Mouse (Mus musculus) heart, embryonic 10.5 days (tissue): ENCODE data around the gene Cd248. TPM values are rescaled to one million over a fixed set of nuclear protein-coding genes. Genes with fewer than 3 reads are reported as not detected.
"Not testable (repeated sequence)": the region's sequence is repeated elsewhere in the genome, so short reads cannot be mapped to it uniquely, and the experiment has no call there.

ENCODE experiments used
- DNase-seq: peaks from one replicate; pipeline ENCODE4 v3.0.0-alpha.2; 2017; ENCODE audit warnings: low spot score
- H3K27ac ChIP-seq: fragments of 300-500 bp; sonication (generic); 2 replicates; pipeline ENCODE4 v1.5.1; 2016; ENCODE audit warnings: mild to moderate bottlenecking
- H3K27me3 ChIP-seq: fragments of 300-500 bp; sonication (generic); 2 replicates; pipeline ENCODE4 v1.6.1; 2016; ENCODE audit warnings: mild to moderate bottlenecking; ENCODE audit not compliant: poor library complexity, insufficient read depth, severe bottlenecking
- H3K36me3 ChIP-seq: fragments of 300-500 bp; sonication (generic); 2 replicates; pipeline ENCODE4 v1.6.1; 2016; ENCODE audit warnings: mild to moderate bottlenecking, moderate library complexity
- H3K4me1 ChIP-seq: fragments of 300-500 bp; sonication (generic); 2 replicates; pipeline ENCODE4 v1.6.1; 2016; ENCODE audit warnings: mild to moderate bottlenecking
- H3K4me3 ChIP-seq: fragments of 300-500 bp; sonication (generic); 2 replicates; pipeline ENCODE4 v1.5.1; 2016; ENCODE audit warnings: mild to moderate bottlenecking, moderate library complexity
- H3K9me3 ChIP-seq: fragments of 300-500 bp; sonication (generic); 2 replicates; pipeline ENCODE4 v1.6.1; 2016; ENCODE audit warnings: mild to moderate bottlenecking, moderate library complexity
- WGBS: fragments of 180-500 bp; shearing (Covaris S2); methylation state at CpG from one replicate; pipeline ENCODE4 v1.1.7; 2016; 5-methylcytosine and 5-hydroxymethylcytosine counted together
- polyA plus RNA-seq: library from polyadenylated mRNA; unstranded; fragments of >200 nt; fragmentation: Nextera tagmentation; extraction: Ambion mirVana; gene quantifications from 2 replicates; pipeline ENCODE4 v1.2.1, GENCODE M21; 2016

Gene Cd248
- polyA plus RNA-seq, 1 experiment from 2014 or later: 43.4 TPM

DNA sequence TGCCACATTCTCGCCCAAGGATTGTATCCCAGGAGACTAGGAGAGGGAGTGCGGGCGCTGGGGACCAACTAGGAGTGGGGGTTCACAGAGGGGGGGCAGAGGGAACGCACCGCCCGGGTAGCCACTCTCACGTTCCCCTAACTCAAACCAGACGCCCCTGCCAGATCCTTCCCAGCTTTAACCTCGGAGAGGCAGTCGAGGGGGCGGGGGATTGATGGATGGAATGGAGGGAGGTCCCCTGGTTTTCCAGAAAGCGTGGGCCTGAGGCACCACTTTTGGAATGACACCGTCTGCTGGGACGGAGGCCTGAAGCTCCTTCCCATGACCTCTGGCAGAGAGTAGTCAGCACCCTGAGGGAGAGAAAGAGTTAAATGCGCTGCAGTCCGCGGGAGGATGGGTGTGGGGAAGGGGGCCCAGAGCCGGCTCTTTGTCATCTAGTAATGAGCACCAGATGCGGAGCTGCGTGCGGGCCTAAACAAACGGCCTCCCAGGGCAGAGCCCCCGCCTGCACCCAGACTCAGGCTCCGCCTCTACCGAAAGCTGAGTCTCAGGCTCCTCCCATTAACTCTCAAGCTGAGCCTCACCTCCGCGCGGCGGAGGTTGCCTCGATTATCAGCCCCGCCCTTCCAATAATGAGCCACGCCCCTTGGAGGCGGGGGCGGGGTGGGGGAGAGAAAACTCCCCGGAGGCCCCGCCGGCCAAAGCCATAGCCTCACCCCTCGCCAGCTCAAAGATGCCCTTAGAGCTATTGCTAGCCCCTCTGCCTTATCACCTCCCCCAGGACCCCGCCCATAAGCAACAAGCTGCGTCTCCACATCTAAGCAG, 3.9 kb downstream of the Cd248 start:
- DNase-seq: peak; percentile 94
- peaks cover 51% of the 10 kb centered on the region for H3K27me3 ChIP-seq
- WGBS: 2% methylated on average over 40 of the region's 40 CpGs
- H3K27ac ChIP-seq: peak overlapping the region; percentile 86
- H3K36me3 ChIP-seq: no peaks in the 10 kb centered on the region
- no peaks in the 10 kb centered on the region for H3K9me3 ChIP-seq
- peaks cover 59% of the 10 kb centered on the region for H3K4me1 ChIP-seq
- H3K4me3 ChIP-seq: peak overlapping the region; percentile 72

DNA sequence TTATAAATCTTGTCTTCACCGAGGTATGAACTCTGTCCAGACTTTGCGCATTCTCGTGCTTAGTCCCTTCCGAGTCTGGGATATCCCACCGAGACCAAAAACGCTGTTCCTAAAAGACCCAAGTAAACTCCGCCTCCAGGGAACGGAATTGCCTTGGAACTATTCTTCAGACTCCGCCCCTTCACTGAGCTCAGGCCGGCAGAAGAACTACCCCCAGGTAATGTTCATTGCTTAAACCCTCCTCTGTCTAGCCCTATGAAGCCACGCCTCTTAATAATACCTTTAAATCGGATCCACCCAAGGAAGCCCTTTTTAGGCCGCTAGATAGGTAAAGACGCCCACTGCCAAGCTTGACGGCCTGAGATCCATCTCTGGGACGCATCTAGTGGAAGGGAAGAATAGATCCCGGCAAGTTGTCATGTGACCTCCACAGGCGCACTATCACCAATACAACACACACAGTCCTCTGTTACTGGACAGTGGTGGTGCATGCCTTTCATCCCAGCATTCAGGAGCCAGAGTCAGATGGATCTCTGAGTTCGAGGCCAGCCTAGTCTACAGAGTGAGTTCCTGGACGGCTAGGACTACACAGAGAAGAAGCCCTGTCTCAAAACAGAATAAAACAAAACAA, 4.6 kb downstream of the Cd248 start:
- Histone ChIP-seq H3K4me1 (peaks cover 51% of the 10 kb centered on the region), H3K27me3 (peaks cover 46% of the 10 kb centered on the region), H3K9me3 (no peaks in the 10 kb centered on the region), H3K4me3 (peak overlapping the region; percentile 72), H3K36me3 (no peaks in the 10 kb centered on the region), H3K27ac (peak overlapping the region; percentile 86)
- 4% methylated on average over 20 of the region's 20 CpGs for WGBS
- no peak for DNase-seq

DNA sequence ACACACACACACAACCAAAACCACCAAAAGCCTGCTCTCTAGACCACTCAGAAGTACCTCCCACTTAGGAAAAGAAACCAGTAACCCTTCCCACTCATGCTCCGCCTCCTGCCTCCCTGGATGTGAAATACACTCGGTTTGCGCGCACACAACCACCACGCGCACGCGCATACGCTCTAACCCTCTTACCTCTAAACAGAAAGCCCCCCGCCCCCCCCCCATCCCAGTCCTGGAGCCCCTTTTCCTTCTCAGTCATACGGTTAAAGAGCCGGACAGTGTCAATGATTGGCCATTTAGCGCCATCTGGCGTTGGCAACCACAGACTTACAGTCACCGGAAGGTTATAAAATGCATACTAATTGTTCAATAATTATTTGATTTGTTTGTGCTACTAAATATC, 5.2 kb downstream of the Cd248 start:
- no peaks in the 10 kb centered on the region for H3K36me3 ChIP-seq
- WGBS: 2% methylated on average over 15 of the region's 15 CpGs
- peaks cover 46% of the 10 kb centered on the region for H3K4me1 ChIP-seq
- DNase-seq: no peak
- H3K27ac ChIP-seq: 0 out of 2 replicates have a peak overlapping the region, but pooled peaks have one; percentile 86
- H3K9me3 ChIP-seq: no peaks in the 10 kb centered on the region
- peaks cover 43% of the 10 kb centered on the region for H3K27me3 ChIP-seq
- H3K4me3 ChIP-seq: peak overlapping the region; percentile 72

DNA sequence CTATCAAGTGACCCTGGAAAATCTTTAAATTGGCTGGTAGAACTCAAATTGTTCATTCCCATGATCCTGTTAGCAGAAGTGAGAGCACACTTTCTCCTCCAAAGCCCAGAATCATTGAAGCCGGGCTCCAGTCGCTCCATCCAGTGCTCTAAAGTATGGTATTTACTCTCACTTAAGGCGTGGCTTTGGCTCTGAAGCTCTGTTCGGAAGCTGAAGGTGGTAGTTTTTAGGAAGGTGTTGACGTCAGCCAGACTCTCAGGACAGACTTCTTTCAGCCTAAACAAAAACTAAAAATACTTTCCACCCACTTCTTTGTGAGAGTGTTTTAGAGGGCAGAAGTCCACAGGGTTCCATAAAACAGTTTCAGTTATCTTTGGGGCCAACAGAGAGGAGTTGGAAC, 5.6 kb downstream of the Cd248 start:
- Histone ChIP-seq H3K27ac (no peak overlapping the region), H3K36me3 (no peaks in the 10 kb centered on the region), H3K4me1 (peaks cover 41% of the 10 kb centered on the region), H3K9me3 (no peaks in the 10 kb centered on the region), H3K4me3 (no peak overlapping the region), H3K27me3 (peaks cover 41% of the 10 kb centered on the region)
- WGBS: 36% methylated on average over 5 of the region's 5 CpGs
- DNase-seq: no peak

DNA sequence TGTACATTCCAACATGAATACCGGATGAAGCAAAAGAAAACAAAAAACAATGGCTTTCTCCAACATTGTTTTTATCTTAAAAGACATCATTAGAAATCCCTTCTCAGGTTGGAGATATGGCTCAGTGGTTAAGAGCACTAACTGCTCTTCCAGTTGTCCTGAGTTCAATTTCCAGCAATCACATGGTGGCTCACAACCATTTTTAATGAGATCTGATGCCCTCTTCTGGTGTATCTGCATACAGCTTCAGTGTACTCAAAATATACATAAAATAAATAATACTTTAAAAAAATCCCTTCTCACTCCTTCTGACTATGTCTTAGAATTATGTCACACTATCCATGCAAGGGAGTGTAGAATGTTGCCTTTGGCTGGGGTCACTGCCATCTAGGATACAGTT, 11.4 kb downstream of the Cd248 start:
- H3K27ac ChIP-seq: no peak overlapping the region
- H3K4me1 ChIP-seq: no peaks in the 10 kb centered on the region
- H3K9me3 ChIP-seq: no peaks in the 10 kb centered on the region
- no peak for DNase-seq
- WGBS: 92% methylated on average over 1 of the region's 1 CpGs
- no peak overlapping the region for H3K4me3 ChIP-seq
- no peaks in the 10 kb centered on the region for H3K36me3 ChIP-seq
- H3K27me3 ChIP-seq: peaks cover 49% of the 10 kb centered on the region

- WGBS: 62% methylated on average over 18 of the region's 18 CpGs
These were observed 14.1 kb downstream of the Cd248 start for GRCm38 (mm10) chr19:5082005-5082404.

DNA sequence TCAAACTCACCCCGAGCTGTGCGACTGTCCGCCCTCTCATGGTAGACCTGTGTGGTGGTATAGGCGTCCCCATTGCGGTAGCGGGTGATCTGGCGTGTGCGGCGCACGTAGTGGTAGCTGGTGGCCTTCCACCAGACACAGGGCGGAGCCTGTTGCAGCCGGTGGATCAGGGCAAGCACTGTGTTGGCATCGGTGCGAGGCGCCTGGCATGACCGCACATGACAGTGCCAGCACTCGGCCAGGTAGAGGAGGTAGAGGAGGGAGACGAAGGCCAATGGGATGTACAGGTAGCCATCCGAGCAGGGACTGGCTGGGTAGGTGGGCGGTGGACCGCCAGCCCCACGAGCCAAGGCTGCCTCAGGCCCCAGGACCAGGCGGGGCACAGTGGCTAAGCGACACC, 14.7 kb downstream of the Cd248 start:
- Histone ChIP-seq H3K27ac (0 out of 2 replicates have a peak overlapping the region, but pooled peaks have one; percentile 23), H3K4me1 (peaks cover 18% of the 10 kb centered on the region), H3K27me3 (peaks cover 72% of the 10 kb centered on the region), H3K36me3 (no peaks in the 10 kb centered on the region), H3K4me3 (no peak overlapping the region), H3K9me3 (no peaks in the 10 kb centered on the region)
- WGBS: 52% methylated on average over 24 of the region's 24 CpGs
- DNase-seq: no peak

More at GRCm38 (mm10) chr19:5082005-5082404, 14.1 kb downstream of the Cd248 start:
- no peak overlapping the region for H3K27ac ChIP-seq
- no peaks in the 10 kb centered on the region for H3K36me3 ChIP-seq
- peaks cover 12% of the 10 kb centered on the region for H3K4me1 ChIP-seq
- H3K4me3 ChIP-seq: no peak overlapping the region
- H3K9me3 ChIP-seq: no peaks in the 10 kb centered on the region
- DNase-seq: no peak
- H3K27me3 ChIP-seq: peaks cover 72% of the 10 kb centered on the region

DNA sequence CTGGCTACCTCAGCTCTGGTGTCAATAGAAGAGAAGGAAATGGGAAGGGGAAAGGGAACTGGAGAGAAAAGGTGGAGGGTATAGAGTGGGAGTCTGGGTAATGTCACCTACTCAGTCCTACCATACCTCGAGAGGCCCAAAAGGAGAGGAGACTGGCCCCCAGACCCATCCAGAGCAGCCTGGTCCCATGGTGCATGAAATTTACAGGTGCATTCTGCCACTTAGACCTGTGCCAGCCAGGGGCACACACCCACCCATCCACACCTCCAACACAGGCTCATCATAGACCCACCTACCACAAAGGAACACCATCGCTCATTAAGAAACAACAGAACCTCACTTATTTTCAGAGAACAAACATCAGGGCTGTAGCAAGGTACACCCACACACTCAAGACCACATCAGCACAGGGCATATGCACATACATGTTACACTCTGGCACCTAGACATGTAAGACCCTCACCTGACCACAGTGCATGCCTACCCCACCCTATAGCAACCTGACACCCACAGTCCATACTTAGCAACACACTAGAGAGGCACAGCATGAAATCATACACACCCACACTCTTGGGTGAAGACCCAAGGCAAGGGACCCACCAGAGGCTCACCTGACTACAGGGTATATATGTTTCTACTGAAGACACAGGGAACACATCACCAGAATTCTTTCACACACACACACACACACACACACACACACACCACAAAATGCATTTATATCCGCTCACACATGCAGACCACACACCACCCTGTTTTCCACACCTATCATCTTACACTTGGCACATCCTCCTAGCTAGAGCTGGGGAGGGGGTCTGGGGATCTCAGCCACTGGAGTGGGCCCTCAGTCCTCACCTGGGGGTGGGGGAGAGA, 16.3 kb downstream of the Cd248 start:
- Histone ChIP-seq H3K27me3 (peaks cover 69% of the 10 kb centered on the region), H3K9me3 (no peaks in the 10 kb centered on the region), H3K27ac (0 out of 2 replicates have a peak overlapping the region, but pooled peaks have one; percentile 48), H3K4me3 (peak overlapping the region; percentile 69), H3K4me1 (peaks cover 27% of the 10 kb centered on the region), H3K36me3 (no peaks in the 10 kb centered on the region)
- WGBS: 61% methylated on average over 3 of the region's 3 CpGs
- no peak for DNase-seq

DNA sequence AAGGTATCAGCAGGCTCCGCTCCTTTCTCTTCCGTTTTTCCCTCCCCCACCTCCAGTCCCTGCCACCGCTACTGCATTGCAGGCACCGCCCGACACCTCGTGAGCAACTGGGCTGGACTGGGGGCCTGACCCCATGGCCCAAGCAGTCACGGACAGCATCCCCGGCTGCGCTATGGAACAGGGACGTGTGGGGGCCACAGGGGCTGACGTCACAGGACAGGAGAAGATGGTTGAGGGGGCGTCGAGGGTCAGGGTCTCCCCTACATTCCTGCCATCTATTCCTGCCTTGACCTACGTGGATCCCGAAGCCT, 16.9 kb downstream of the Cd248 start:
- peak overlapping the region; percentile 69 for H3K4me3 ChIP-seq
- DNase-seq: no peak
- no peaks in the 10 kb centered on the region for H3K9me3 ChIP-seq
- peak overlapping the region; percentile 48; the same call in 1 of the 2 replicates for H3K27ac ChIP-seq
- peaks cover 67% of the 10 kb centered on the region for H3K27me3 ChIP-seq
- H3K4me1 ChIP-seq: peaks cover 31% of the 10 kb centered on the region
- peaks cover 5% of the 10 kb centered on the region; the same call in 1 of the 2 replicates for H3K36me3 ChIP-seq
- 3% methylated on average over 15 of the region's 15 CpGs for WGBS

- WGBS: 1% methylated on average over 65 of the region's 69 CpGs
- no peaks in the 10 kb centered on the region for H3K9me3 ChIP-seq
- peak within 1 kb of the TSS; percentile 69 for H3K4me3 ChIP-seq
- no peak for DNase-seq
- peaks cover 31% of the 10 kb centered on the region for H3K4me1 ChIP-seq
- peaks cover 8% of the 10 kb centered on the region for H3K36me3 ChIP-seq
- peaks cover 62% of the 10 kb centered on the region for H3K27me3 ChIP-seq
- H3K27ac ChIP-seq: peak within 1 kb of the TSS; percentile 48
These were observed 17.4 kb downstream of the Cd248 start, which contains the start of gene Tmem151a for GRCm38 (mm10) chr19:5085145-5085863. Gene Tmem151a (minus strand): TSS chr19:5085531.

DNA sequence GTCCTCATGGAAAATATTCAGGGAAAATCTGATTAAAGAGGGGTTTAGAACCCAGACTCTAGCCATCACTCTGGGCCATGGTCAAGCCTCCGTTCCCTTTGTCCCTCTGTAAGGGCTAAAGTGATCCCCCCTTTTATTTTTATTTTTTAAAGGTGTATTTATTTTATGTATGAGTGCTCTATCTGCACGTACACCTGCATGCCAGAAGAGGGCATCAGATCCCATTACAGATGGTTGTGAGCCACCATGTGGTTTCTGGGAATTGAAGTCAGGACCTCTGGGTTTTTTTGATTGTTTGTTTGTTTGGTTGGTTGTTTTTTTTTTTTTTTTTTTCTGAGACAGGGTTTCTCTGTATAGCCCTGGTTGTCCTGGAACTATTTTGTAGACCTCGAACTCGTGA, 18.7 kb downstream of the Cd248 start:
- not testable (repeated sequence) for H3K27ac ChIP-seq, H3K4me3 ChIP-seq, H3K9me3 ChIP-seq, DNase-seq
- H3K36me3 ChIP-seq: peaks cover 21% of the 10 kb centered on the region
- 59% methylated on average over 4 of the region's 4 CpGs for WGBS
- peaks cover 50% of the 10 kb centered on the region for H3K27me3 ChIP-seq
- peaks cover 31% of the 10 kb centered on the region for H3K4me1 ChIP-seq
